Mouse (Mus musculus): ENCODE measurements around the gene Lta. TPM values are rescaled to one million over a fixed set of nuclear protein-coding genes. Genes with fewer than 3 reads are reported as not detected.

Gene Lta
- polyA plus RNA-seq (2017; shearing (Covaris generic)): 42.5 TPM

GRCm38 (mm10) chr17:35204494-35205379 lies at the start of gene Lta:
Lta (minus strand) TSS chr17:35205351.

GRCm38 (mm10) chr17:35241305-35242014 lies 36.3 kb upstream of the Lta start, which contains the start of gene Ddx39b:
Ddx39b (plus strand) TSS chr17:35241746.

GRCm38 (mm10) chr17:35235614-35236389 lies 30.7 kb upstream of the Lta start, which contains the start of gene Nfkbil1:
Nfkbil1 (minus strand) TSS chr17:35235792.

GRCm38 (mm10) chr17:35233114-35233980 lies 28.2 kb upstream of the Lta start, which contains the start of gene Atp6v1g2:
Atp6v1g2 (plus strand) TSS chr17:35233660.

GRCm38 (mm10) chr17:35220156-35220952 lies 15.2 kb upstream of the Lta start, which contains the start of gene Gm16181:
Gm16181 (plus strand) TSS chr17:35220834.

GRCm38 (mm10) chr17:35201787-35202186 lies 3.4 kb downstream of the Lta start, which contains the start of gene Tnf:
Tnf (minus strand) TSS chr17:35202007.

GRCm38 (mm10) chr17:35193881-35194843 lies 11.0 kb downstream of the Lta start, which contains the start of gene Ltb:
Ltb (plus strand) TSS chr17:35194439.

GRCm38 (mm10) chr17:35187959-35188610 lies 17.1 kb downstream of the Lta start, which contains the start of gene Lst1:
Lst1 (minus strand) TSS chr17:35188439.

GRCm38 (mm10) chr17:35175968-35176367 lies 29.2 kb downstream of the Lta start, which contains the start of gene Aif1:
Aif1 (minus strand) TSS chr17:35176068.

GRCm38 (mm10) chr17:35164568-35165450 lies 40.3 kb downstream of the Lta start, which contains the start of gene Prrc2a:
Prrc2a (minus strand) TSS chr17:35164897.

Other genes starting within 250 kb of the Lta start
- gene Hspa1b, start 246.1 kb downstream of the Lta start, polyA plus RNA-seq (2017; shearing (Covaris generic)): 2,452 TPM
- 125 TPM for gene Gm20481, start 235.4 kb downstream of the Lta start, polyA plus RNA-seq (2017; shearing (Covaris generic))
- 1,550 TPM for gene Hspa1a, start 233.2 kb downstream of the Lta start, polyA plus RNA-seq (2017; shearing (Covaris generic))
- not detected for gene Hspa1l, start 232.6 kb downstream of the Lta start, polyA plus RNA-seq (2017; shearing (Covaris generic))
- gene Lsm2, start 223.5 kb downstream of the Lta start, polyA plus RNA-seq (2017; shearing (Covaris generic)): 47.6 TPM
- gene Vars, start 204.4 kb downstream of the Lta start, polyA plus RNA-seq (2017; shearing (Covaris generic)): 182 TPM
- 0.10 TPM for gene Vwa7, start 188.8 kb downstream of the Lta start, polyA plus RNA-seq (2017; shearing (Covaris generic))
- not detected for gene Sapcd1, start 177.3 kb downstream of the Lta start, polyA plus RNA-seq (2017; shearing (Covaris generic))
- gene Msh5, start 158.6 kb downstream of the Lta start, polyA plus RNA-seq (2017; shearing (Covaris generic)): 2.2 TPM
- gene Clic1, start 155.4 kb downstream of the Lta start, polyA plus RNA-seq (2017; shearing (Covaris generic)): 305 TPM
- gene Ddah2, start 146.3 kb downstream of the Lta start, polyA plus RNA-seq (2017; shearing (Covaris generic)): 1.00 TPM
- gene Ly6g6c, start 140.0 kb downstream of the Lta start, polyA plus RNA-seq (2017; shearing (Covaris generic)): not detected
- gene Mpig6b, start 139.2 kb downstream of the Lta start, polyA plus RNA-seq (2017; shearing (Covaris generic)): not detected
- gene Ly6g6e, start 128.4 kb downstream of the Lta start, polyA plus RNA-seq (2017; shearing (Covaris generic)): not detected
- gene Ly6g6d, start 127.3 kb downstream of the Lta start, polyA plus RNA-seq (2017; shearing (Covaris generic)): not detected
- gene Ly6g6f, start 119.7 kb downstream of the Lta start, polyA plus RNA-seq (2017; shearing (Covaris generic)): not detected
- 88.6 TPM for gene Abhd16a, start 116.1 kb downstream of the Lta start, polyA plus RNA-seq (2017; shearing (Covaris generic))
- gene Ly6g5c, start 97.1 kb downstream of the Lta start, polyA plus RNA-seq (2017; shearing (Covaris generic)): not detected
- gene Ly6g5b, start 89.9 kb downstream of the Lta start, polyA plus RNA-seq (2017; shearing (Covaris generic)): 2.1 TPM
- 43.9 TPM for gene Gpank1, start 83.9 kb downstream of the Lta start, polyA plus RNA-seq (2017; shearing (Covaris generic))
- 190 TPM for gene Csnk2b, start 83.3 kb downstream of the Lta start, polyA plus RNA-seq (2017; shearing (Covaris generic))
- gene D17H6S53E, start 79.0 kb downstream of the Lta start, polyA plus RNA-seq (2017; shearing (Covaris generic)): 0.75 TPM
- not detected for gene Apom, start 73.3 kb downstream of the Lta start, polyA plus RNA-seq (2017; shearing (Covaris generic))
- 75.1 TPM for gene Bag6, start 70.2 kb downstream of the Lta start, polyA plus RNA-seq (2017; shearing (Covaris generic))
- 38.6 TPM for gene Prrc2a, start 40.5 kb downstream of the Lta start, polyA plus RNA-seq (2017; shearing (Covaris generic))
- gene Aif1, start 29.3 kb downstream of the Lta start, polyA plus RNA-seq (2017; shearing (Covaris generic)): not detected
- gene Lst1, start 16.9 kb downstream of the Lta start, polyA plus RNA-seq (2017; shearing (Covaris generic)): 1.6 TPM
- gene Ltb, start 10.9 kb downstream of the Lta start, polyA plus RNA-seq (2017; shearing (Covaris generic)): 849 TPM
- 107 TPM for gene Tnf, start 3.3 kb downstream of the Lta start, polyA plus RNA-seq (2017; shearing (Covaris generic))
- gene Gm16181, start 15.5 kb upstream of the Lta start, polyA plus RNA-seq (2017; shearing (Covaris generic)): not detected
- 4.8 TPM for gene Atp6v1g2, start 28.3 kb upstream of the Lta start, polyA plus RNA-seq (2017; shearing (Covaris generic))
- gene Nfkbil1, start 30.4 kb upstream of the Lta start, polyA plus RNA-seq (2017; shearing (Covaris generic)): 18.7 TPM
- gene Ddx39b, start 36.4 kb upstream of the Lta start, polyA plus RNA-seq (2017; shearing (Covaris generic)): 170 TPM
- 6,438 TPM for gene H2-D1, start 57.4 kb upstream of the Lta start, polyA plus RNA-seq (2017; shearing (Covaris generic))
- 0.26 TPM for gene H2-Q1, start 115.1 kb upstream of the Lta start, polyA plus RNA-seq (2017; shearing (Covaris generic))
- 47.9 TPM for gene H2-Q2, start 136.9 kb upstream of the Lta start, polyA plus RNA-seq (2017; shearing (Covaris generic))
- gene H2-Q4, start 174.3 kb upstream of the Lta start, polyA plus RNA-seq (2017; shearing (Covaris generic)): 69.3 TPM
- gene H2-Q6, start 219.5 kb upstream of the Lta start, polyA plus RNA-seq (2017; shearing (Covaris generic)): 1,046 TPM
- gene H2-Q7, start 233.8 kb upstream of the Lta start, polyA plus RNA-seq (2017; shearing (Covaris generic)): 2,635 TPM

Data from effector memory CD4-positive, alpha-beta T cell, adult 5 months (primary cell).